Mouse (Mus musculus) E14TG2a.4 (cell line): ENCODE measurements around the gene Pou6f2.

ENCODE experiments used
- CTCF ChIP-seq: conservative IDR thresholded peaks from 2 replicates; pipeline ENCODE4 v1.5.1; 2014; ENCODE audit warnings: low read length
- NANOG ChIP-seq: IDR thresholded peaks from 2 replicates; pipeline ENCODE4 v1.6.1; 2014; ENCODE audit warnings: borderline replicate concordance, low read length, mixed read lengths
- POU5F1 ChIP-seq: IDR thresholded peaks from 2 replicates; pipeline ENCODE4 v1.6.1; 2014; ENCODE audit warnings: low read length, borderline replicate concordance

GRCm38 (mm10) chr13:18133646-18134045 lies 263.8 kb downstream of the Pou6f2 start:
- TF ChIP-seq CTCF (no peak), POU5F1 (no peak), NANOG (no peak)
